Mouse (Mus musculus): ENCODE data around the gene Adra1b. TPM values are rescaled to one million over a fixed set of nuclear protein-coding genes. Genes with fewer than 3 reads are reported as not detected.

Gene Adra1b
- polyA plus RNA-seq (2014; fragmentation: Nextera tagmentation; extraction: Ambion mirVana) = 1.9 and 2.7 TPM in 2 replicates

DNA sequence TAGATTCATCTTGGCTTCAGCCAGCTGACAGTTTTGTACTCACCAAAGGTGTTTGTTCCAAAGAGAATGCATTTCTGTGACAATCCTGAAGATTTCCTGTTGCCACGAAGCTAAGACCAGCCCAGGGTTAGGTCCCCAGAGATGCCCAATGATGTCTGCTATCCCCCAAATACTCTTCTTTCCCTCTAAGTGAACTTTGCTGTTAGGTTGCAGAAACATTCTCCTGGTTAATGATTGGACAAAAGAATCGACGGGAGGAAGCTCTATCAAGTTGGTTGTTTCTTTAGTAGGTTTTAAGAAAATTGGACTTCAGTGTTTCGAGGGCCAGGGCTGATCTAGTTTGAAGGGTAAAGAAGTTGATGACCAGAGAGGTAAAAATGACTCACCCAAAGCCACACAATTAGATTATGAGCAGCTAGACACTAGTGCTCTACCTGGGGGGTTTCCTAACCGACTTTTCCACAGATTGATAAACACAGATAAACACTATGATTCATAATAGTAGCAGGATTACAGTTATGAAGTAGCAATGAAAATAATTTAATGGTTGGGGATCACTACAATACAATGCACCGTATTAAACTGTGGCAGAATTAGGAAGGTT lies at the start of gene Adra1b:
Gene Adra1b, minus strand, starts transcription at position 160 of the 604 bp plus-strand sequence.
- no peak for TF ChIP-seq CTCF (IDR thresholded peaks at IDR 0.05; ENCODE audit: low read depth)
- H3K4me1 ChIP-seq (ENCODE audit: insufficient read depth) = no peaks in the 10 kb centered on the region
- no peak within 1 kb of the TSS for H3K4me3 ChIP-seq (ENCODE audit: low read depth, low read length)
- H3K9ac ChIP-seq = no peak within 1 kb of the TSS
- H3K36me3 ChIP-seq (ENCODE audit: insufficient read depth) = no peaks in the 10 kb centered on the region
- 64% methylated on average over 6 of the region's 6 CpGs for WGBS
- H3K27me3 ChIP-seq (ENCODE audit: insufficient read depth, low read length) = no peaks in the 10 kb centered on the region
- H3K27ac ChIP-seq (ENCODE audit: low read depth) = no peak within 1 kb of the TSS
- ATAC-seq (ENCODE audit: insufficient read depth) (no peak), DNase-seq (no peak)
- H3K4me2 ChIP-seq = no peak within 1 kb of the TSS
- H3K9me3 ChIP-seq (ENCODE audit: low read depth, low read length) = no peaks in the 10 kb centered on the region

DNA sequence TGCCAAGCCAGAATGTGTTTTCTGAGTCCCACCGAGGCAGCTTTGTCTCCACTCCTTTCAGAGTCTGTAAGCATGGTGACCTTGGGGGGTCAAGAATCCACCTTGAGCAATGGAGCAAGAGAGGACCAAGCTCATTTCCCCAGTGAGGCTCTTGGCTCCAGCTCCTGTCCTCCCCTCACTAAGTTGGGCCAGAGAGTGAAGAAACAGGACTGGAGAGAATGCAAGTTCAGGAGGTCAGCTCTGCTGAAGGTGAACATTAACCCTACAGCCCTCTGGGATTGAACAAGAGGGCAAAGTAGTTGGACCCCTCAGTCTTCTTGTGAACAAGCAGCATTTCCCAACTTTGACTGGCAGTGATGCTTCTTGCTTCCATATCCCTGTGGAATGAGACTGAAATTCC lies 49.3 kb upstream of the Adra1b start:
- no peaks in the 10 kb centered on the region for H3K27me3 ChIP-seq (ENCODE audit: insufficient read depth, low read length)
- no peak for TF ChIP-seq CTCF (IDR thresholded peaks at IDR 0.05; ENCODE audit: low read depth)
- no peaks in the 10 kb centered on the region for H3K4me1 ChIP-seq (ENCODE audit: insufficient read depth)
- DNase-seq (no peak), ATAC-seq (ENCODE audit: insufficient read depth) (no peak)
- no peaks in the 10 kb centered on the region for H3K9me3 ChIP-seq (ENCODE audit: low read depth, low read length)
- no peak overlapping the region for H3K9ac ChIP-seq
- H3K36me3 ChIP-seq (ENCODE audit: insufficient read depth) = no peaks in the 10 kb centered on the region
- WGBS = 72% methylated on average over 1 of the region's 1 CpGs
- no peak overlapping the region for H3K4me2 ChIP-seq
- no peak overlapping the region for H3K27ac ChIP-seq (ENCODE audit: low read depth)
- no peak overlapping the region for H3K4me3 ChIP-seq (ENCODE audit: low read depth, low read length)

DNA sequence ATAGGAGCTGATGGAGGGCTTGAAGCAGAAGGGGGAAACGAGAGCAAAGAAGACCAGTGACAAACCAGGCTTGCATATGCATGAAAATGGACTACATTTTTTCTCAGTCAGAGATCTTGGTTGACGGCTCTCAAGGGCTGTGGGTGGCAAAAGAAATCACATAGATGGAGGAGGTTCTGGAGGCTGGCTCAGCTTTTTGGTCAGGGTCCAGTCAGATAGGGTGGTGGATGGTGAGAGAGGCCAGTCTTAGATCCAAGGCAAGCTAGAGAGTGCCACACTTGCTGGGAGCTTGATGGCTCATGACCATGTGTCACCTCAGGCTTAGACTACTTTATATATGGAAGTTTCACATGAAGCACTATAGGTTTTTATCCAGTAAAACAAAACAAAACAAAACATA lies 42.8 kb upstream of the Adra1b start:
- no peak overlapping the region for H3K4me2 ChIP-seq
- DNase-seq (no peak), ATAC-seq (ENCODE audit: insufficient read depth) (no peak)
- no peaks in the 10 kb centered on the region for H3K27me3 ChIP-seq (ENCODE audit: insufficient read depth, low read length)
- no peaks in the 10 kb centered on the region for H3K4me1 ChIP-seq (ENCODE audit: insufficient read depth)
- H3K27ac ChIP-seq (ENCODE audit: low read depth) = no peak overlapping the region
- H3K9ac ChIP-seq = no peak overlapping the region
- H3K36me3 ChIP-seq (ENCODE audit: insufficient read depth) = no peaks in the 10 kb centered on the region
- no peak for TF ChIP-seq CTCF (IDR thresholded peaks at IDR 0.05; ENCODE audit: low read depth)
- no peak overlapping the region for H3K4me3 ChIP-seq (ENCODE audit: low read depth, low read length)
- WGBS = 66% methylated on average over 2 of the region's 2 CpGs
- no peaks in the 10 kb centered on the region for H3K9me3 ChIP-seq (ENCODE audit: low read depth, low read length)

DNA sequence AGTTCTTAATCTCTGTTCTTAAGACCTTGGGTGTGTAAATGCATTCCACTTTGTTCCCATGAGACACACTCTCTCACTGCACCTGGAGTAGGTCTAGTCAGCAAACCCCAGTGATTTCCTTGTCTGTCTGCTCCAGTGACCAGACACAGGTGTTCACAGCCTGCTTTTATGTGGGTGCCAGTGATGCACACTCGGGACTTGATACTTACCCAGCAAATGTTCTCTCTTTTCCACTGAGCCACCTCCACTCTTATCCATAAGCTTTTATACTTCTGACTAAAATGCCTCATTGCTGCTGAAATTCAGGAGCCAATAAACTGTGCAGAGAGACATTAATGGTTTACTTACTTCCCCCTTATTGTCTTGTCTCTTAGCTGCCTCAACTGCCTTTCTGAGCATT lies 42.2 kb upstream of the Adra1b start:
- no peaks in the 10 kb centered on the region for H3K27me3 ChIP-seq (ENCODE audit: insufficient read depth, low read length)
- H3K27ac ChIP-seq (ENCODE audit: low read depth) = no peak overlapping the region
- H3K4me2 ChIP-seq = no peak overlapping the region
- 77% methylated on average over 1 of the region's 1 CpGs for WGBS
- DNase-seq = no peak
- no peak overlapping the region for H3K4me3 ChIP-seq (ENCODE audit: low read depth, low read length)
- H3K36me3 ChIP-seq (ENCODE audit: insufficient read depth) = no peaks in the 10 kb centered on the region
- TF ChIP-seq CTCF (IDR thresholded peaks at IDR 0.05; ENCODE audit: low read depth) = no peak
- no peaks in the 10 kb centered on the region for H3K9me3 ChIP-seq (ENCODE audit: low read depth, low read length)
- no peaks in the 10 kb centered on the region for H3K4me1 ChIP-seq (ENCODE audit: insufficient read depth)
- ATAC-seq (ENCODE audit: insufficient read depth) = no peak
- no peak overlapping the region for H3K9ac ChIP-seq

DNA sequence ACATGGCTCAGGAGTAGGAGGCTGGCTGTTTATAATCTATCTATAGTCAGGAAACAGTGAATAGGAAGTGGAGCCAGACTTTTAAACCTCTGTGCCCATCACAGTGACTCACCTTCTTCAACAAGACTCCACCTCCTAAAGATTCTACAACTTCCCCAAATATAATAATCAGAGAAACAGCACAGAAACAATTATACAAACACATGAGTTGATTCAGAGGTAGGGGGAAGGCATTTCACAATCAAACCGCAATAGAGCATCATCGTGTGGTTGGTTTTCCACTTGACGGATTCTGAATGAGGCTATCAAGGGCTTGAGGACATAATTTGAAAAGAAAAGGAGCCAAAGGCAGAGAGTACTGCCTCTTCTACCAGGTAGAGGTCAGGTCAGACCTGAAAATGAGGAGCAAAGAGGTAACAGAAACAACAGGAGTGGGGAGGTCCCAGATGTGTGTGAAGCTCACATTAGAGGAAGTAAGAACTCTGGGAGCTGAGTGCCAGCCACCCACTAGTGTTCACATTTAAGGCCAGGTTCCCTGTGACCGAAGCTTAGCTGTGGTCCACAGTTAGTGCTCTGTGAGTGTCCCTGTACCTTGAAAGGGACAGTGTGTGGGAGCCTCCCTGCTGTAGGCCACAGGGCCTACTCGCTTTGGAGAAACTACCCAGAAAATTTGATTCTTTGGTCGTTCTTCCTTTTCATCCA lies 39.6 kb upstream of the Adra1b start:
- H3K36me3 ChIP-seq (ENCODE audit: insufficient read depth) = no peaks in the 10 kb centered on the region
- no peaks in the 10 kb centered on the region for H3K9me3 ChIP-seq (ENCODE audit: low read depth, low read length)

DNA sequence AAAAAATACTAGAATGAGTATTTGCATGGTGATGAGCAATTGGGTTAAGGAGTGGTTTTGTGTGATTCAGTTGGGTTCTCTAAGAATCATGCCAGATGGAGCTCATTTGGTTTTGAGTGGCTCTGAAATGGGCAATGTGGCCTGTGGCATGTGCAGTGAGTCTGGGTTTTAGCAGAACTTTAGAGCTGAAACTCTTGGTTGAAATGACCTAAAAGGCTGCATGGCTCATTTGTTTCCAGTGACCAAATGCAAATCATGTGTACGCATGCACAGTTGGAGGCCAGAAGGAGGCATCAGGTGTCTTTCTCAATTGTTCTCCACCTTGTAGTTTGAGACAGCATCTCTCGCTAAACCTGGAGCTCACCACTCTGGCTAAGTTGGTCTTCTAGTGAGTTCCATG lies 35.0 kb upstream of the Adra1b start:
- H3K4me1 ChIP-seq (ENCODE audit: insufficient read depth) = no peaks in the 10 kb centered on the region
- DNase-seq = no peak
- H3K9me3 ChIP-seq (ENCODE audit: low read depth, low read length) = no peaks in the 10 kb centered on the region
- no peaks in the 10 kb centered on the region for H3K36me3 ChIP-seq (ENCODE audit: insufficient read depth)
- H3K27ac ChIP-seq (ENCODE audit: low read depth) = no peak overlapping the region
- H3K4me2 ChIP-seq = no peak overlapping the region
- ATAC-seq (ENCODE audit: insufficient read depth) = no peak
- no peaks in the 10 kb centered on the region for H3K27me3 ChIP-seq (ENCODE audit: insufficient read depth, low read length)
- TF ChIP-seq CTCF (IDR thresholded peaks at IDR 0.05; ENCODE audit: low read depth) = no peak
- WGBS = 89% methylated on average over 2 of the region's 2 CpGs
- no peak overlapping the region for H3K4me3 ChIP-seq (ENCODE audit: low read depth, low read length)
- no peak overlapping the region for H3K9ac ChIP-seq

More for the DNA sequence above, 39.6 kb upstream of the Adra1b start:
- no peak for TF ChIP-seq CTCF (IDR thresholded peaks at IDR 0.05; ENCODE audit: low read depth)
- no peaks in the 10 kb centered on the region for H3K4me1 ChIP-seq (ENCODE audit: insufficient read depth)
- 88% methylated on average over 6 of the region's 6 CpGs for WGBS
- ATAC-seq (ENCODE audit: insufficient read depth) = no peak
- H3K4me2 ChIP-seq = no peak overlapping the region
- no peak overlapping the region for H3K4me3 ChIP-seq (ENCODE audit: low read depth, low read length)
- H3K9ac ChIP-seq = no peak overlapping the region
- H3K27me3 ChIP-seq (ENCODE audit: insufficient read depth, low read length) = no peaks in the 10 kb centered on the region
- DNase-seq = no peak
- H3K27ac ChIP-seq (ENCODE audit: low read depth) = no peak overlapping the region

DNA sequence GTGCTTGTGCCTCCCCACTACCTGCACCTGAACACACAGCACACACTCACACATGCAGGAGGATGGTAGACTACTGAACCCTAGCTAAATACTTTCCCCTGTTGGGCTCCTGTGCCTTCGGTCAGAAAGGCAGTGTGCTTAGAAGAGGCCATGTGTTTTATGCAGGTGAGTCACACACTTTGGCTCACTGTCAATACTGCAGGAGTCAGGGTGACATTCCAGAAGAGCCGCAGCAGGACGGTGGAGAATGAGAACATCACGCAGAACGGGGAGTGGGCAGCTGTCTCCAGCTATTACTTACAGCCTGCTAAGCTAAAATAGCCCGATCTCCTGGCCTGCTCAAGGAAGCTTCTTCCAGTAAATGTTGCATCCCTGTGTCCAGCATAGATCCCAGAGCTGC lies 32.5 kb upstream of the Adra1b start:
- no peak for TF ChIP-seq CTCF (IDR thresholded peaks at IDR 0.05; ENCODE audit: low read depth)
- no peaks in the 10 kb centered on the region for H3K27me3 ChIP-seq (ENCODE audit: insufficient read depth, low read length)
- ATAC-seq (ENCODE audit: insufficient read depth) = no peak
- H3K4me2 ChIP-seq = no peak overlapping the region
- no peaks in the 10 kb centered on the region for H3K36me3 ChIP-seq (ENCODE audit: insufficient read depth)
- H3K9me3 ChIP-seq (ENCODE audit: low read depth, low read length) = no peaks in the 10 kb centered on the region
- H3K27ac ChIP-seq (ENCODE audit: low read depth) = no peak overlapping the region
- no peak overlapping the region for H3K9ac ChIP-seq
- DNase-seq = no peak
- H3K4me1 ChIP-seq (ENCODE audit: insufficient read depth) = peaks cover 4% of the 10 kb centered on the region; the same call in 1 of the 2 replicates
- H3K4me3 ChIP-seq (ENCODE audit: low read depth, low read length) = no peak overlapping the region
- 46% methylated on average over 6 of the region's 6 CpGs for WGBS

All from lung, embryonic 14.5 days (tissue).